Mouse (Mus musculus): ENCODE results near the gene Hexa. TPM values are rescaled to one million over a fixed set of nuclear protein-coding genes. Genes with fewer than 3 reads are reported as not detected.
A peak's percentile ranks its signal among the peaks of the same experiment; 100 is the strongest.

The Hexa gene
- polyA plus RNA-seq, 1 experiment from 2014 or later = 179 TPM

- WGBS = 89% methylated on average over 2 of the region's 2 CpGs
- no peak overlapping the region for H3K4me2 ChIP-seq (ENCODE audit: low read depth, low read length)
- no peaks in the 10 kb centered on the region for H3K27me3 ChIP-seq (replicated peaks; ENCODE audit: control insufficient read depth, insufficient read depth, low read length)
- H3K9me3 ChIP-seq (ENCODE audit: control insufficient read depth, low read length) = no peaks in the 10 kb centered on the region
- H3K4me1 ChIP-seq (ENCODE audit: control insufficient read depth, insufficient read depth, low read length) = no peaks in the 10 kb centered on the region
- no peaks in the 10 kb centered on the region for H3K36me3 ChIP-seq (ENCODE audit: control insufficient read depth, insufficient read depth, low read length)
- no peak overlapping the region for H3K9ac ChIP-seq (ENCODE audit: low read depth, low read length)
- ATAC-seq = no peak
- H3K4me3 ChIP-seq (ENCODE audit: low read length) = no peak overlapping the region
- no peak overlapping the region for H3K27ac ChIP-seq (ENCODE audit: low read length)
Measured at GRCm38 (mm10) chr9:59528274-59528673, 11.1 kb upstream of the Hexa start.

GRCm38 (mm10) chr9:59531645-59532044 lies 7.7 kb upstream of the Hexa start:
- WGBS = 49% methylated on average over 5 of the region's 5 CpGs
- Histone ChIP-seq H3K9me3 (ENCODE audit: control insufficient read depth, low read length) (no peaks in the 10 kb centered on the region), H3K4me3 (ENCODE audit: low read length) (no peak overlapping the region), H3K4me2 (ENCODE audit: low read depth, low read length) (no peak overlapping the region), H3K9ac (ENCODE audit: low read depth, low read length) (no peak overlapping the region), H3K27ac (ENCODE audit: low read length) (no peak overlapping the region), H3K27me3 (replicated peaks; ENCODE audit: control insufficient read depth, insufficient read depth, low read length) (no peaks in the 10 kb centered on the region), H3K4me1 (ENCODE audit: control insufficient read depth, insufficient read depth, low read length) (no peaks in the 10 kb centered on the region), H3K36me3 (ENCODE audit: control insufficient read depth, insufficient read depth, low read length) (no peaks in the 10 kb centered on the region)
- no peak for ATAC-seq

GRCm38 (mm10) chr9:59533422-59533821 lies 5.9 kb upstream of the Hexa start:
- Histone ChIP-seq H3K4me1 (ENCODE audit: control insufficient read depth, insufficient read depth, low read length) (no peaks in the 10 kb centered on the region), H3K27ac (ENCODE audit: low read length) (no peak overlapping the region), H3K4me2 (ENCODE audit: low read depth, low read length) (no peak overlapping the region), H3K36me3 (ENCODE audit: control insufficient read depth, insufficient read depth, low read length) (no peaks in the 10 kb centered on the region), H3K4me3 (ENCODE audit: low read length) (no peak overlapping the region), H3K27me3 (replicated peaks; ENCODE audit: control insufficient read depth, insufficient read depth, low read length) (no peaks in the 10 kb centered on the region), H3K9ac (ENCODE audit: low read depth, low read length) (no peak overlapping the region), H3K9me3 (ENCODE audit: control insufficient read depth, low read length) (no peaks in the 10 kb centered on the region)
- 68% methylated on average over 2 of the region's 2 CpGs for WGBS
- no peak for ATAC-seq

GRCm38 (mm10) chr9:59533889-59534288 lies 5.5 kb upstream of the Hexa start:
- 74% methylated on average over 4 of the region's 4 CpGs for WGBS
- no peak overlapping the region for H3K4me2 ChIP-seq (ENCODE audit: low read depth, low read length)
- H3K9me3 ChIP-seq (ENCODE audit: control insufficient read depth, low read length) = no peaks in the 10 kb centered on the region
- H3K4me3 ChIP-seq (ENCODE audit: low read length) = no peak overlapping the region
- H3K4me1 ChIP-seq (ENCODE audit: control insufficient read depth, insufficient read depth, low read length) = 0 out of 2 replicates have a peak, but pooled peaks cover under 1% of the 10 kb centered on the region
- no peaks in the 10 kb centered on the region for H3K27me3 ChIP-seq (replicated peaks; ENCODE audit: control insufficient read depth, insufficient read depth, low read length)
- H3K27ac ChIP-seq (ENCODE audit: low read length) = no peak overlapping the region
- H3K9ac ChIP-seq (ENCODE audit: low read depth, low read length) = no peak overlapping the region
- H3K36me3 ChIP-seq (ENCODE audit: control insufficient read depth, insufficient read depth, low read length) = no peaks in the 10 kb centered on the region
- ATAC-seq = no peak

- no peak overlapping the region for H3K27ac ChIP-seq (ENCODE audit: low read length)
- H3K4me1 ChIP-seq (ENCODE audit: control insufficient read depth, insufficient read depth, low read length) = peaks cover 11% of the 10 kb centered on the region
- WGBS = 68% methylated on average over 3 of the region's 3 CpGs
- no peaks in the 10 kb centered on the region for H3K36me3 ChIP-seq (ENCODE audit: control insufficient read depth, insufficient read depth, low read length)
- no peaks in the 10 kb centered on the region for H3K27me3 ChIP-seq (replicated peaks; ENCODE audit: control insufficient read depth, insufficient read depth, low read length)
- H3K4me2 ChIP-seq (ENCODE audit: low read depth, low read length) = no peak overlapping the region
- no peak overlapping the region for H3K9ac ChIP-seq (ENCODE audit: low read depth, low read length)
- H3K9me3 ChIP-seq (ENCODE audit: control insufficient read depth, low read length) = no peaks in the 10 kb centered on the region
- H3K4me3 ChIP-seq (ENCODE audit: low read length) = no peak overlapping the region
- ATAC-seq = no peak
Measured at GRCm38 (mm10) chr9:59537651-59538050, 1.7 kb upstream of the Hexa start.

- ATAC-seq = 0 out of 2 replicates have a peak, but pooled peaks have one; percentile 47
- WGBS = 54% methylated on average over 6 of the region's 6 CpGs
- no peaks in the 10 kb centered on the region for H3K36me3 ChIP-seq (ENCODE audit: control insufficient read depth, insufficient read depth, low read length)
- peaks cover 16% of the 10 kb centered on the region for H3K4me1 ChIP-seq (ENCODE audit: control insufficient read depth, insufficient read depth, low read length)
- no peak overlapping the region for H3K27ac ChIP-seq (ENCODE audit: low read length)
- no peak overlapping the region for H3K9ac ChIP-seq (ENCODE audit: low read depth, low read length)
- peak overlapping the region; percentile 5 for H3K4me3 ChIP-seq (ENCODE audit: low read length)
- H3K27me3 ChIP-seq (replicated peaks; ENCODE audit: control insufficient read depth, insufficient read depth, low read length) = no peaks in the 10 kb centered on the region
- H3K4me2 ChIP-seq (ENCODE audit: low read depth, low read length) = peak overlapping the region; percentile 39
- H3K9me3 ChIP-seq (ENCODE audit: control insufficient read depth, low read length) = no peaks in the 10 kb centered on the region
Measured at GRCm38 (mm10) chr9:59541617-59542016, 2.3 kb downstream of the Hexa start.

- no peak overlapping the region for H3K9ac ChIP-seq (ENCODE audit: low read depth, low read length)
- H3K27ac ChIP-seq (ENCODE audit: low read length) = no peak overlapping the region
- ATAC-seq = no peak
- no peaks in the 10 kb centered on the region for H3K27me3 ChIP-seq (replicated peaks; ENCODE audit: control insufficient read depth, insufficient read depth, low read length)
- H3K4me2 ChIP-seq (ENCODE audit: low read depth, low read length) = 0 out of 2 replicates have a peak overlapping the region, but pooled peaks have one; percentile 3
- no peaks in the 10 kb centered on the region for H3K36me3 ChIP-seq (ENCODE audit: control insufficient read depth, insufficient read depth, low read length)
- H3K9me3 ChIP-seq (ENCODE audit: control insufficient read depth, low read length) = no peaks in the 10 kb centered on the region
- H3K4me1 ChIP-seq (ENCODE audit: control insufficient read depth, insufficient read depth, low read length) = peaks cover 16% of the 10 kb centered on the region
- no peak overlapping the region for H3K4me3 ChIP-seq (ENCODE audit: low read length)
Measured at GRCm38 (mm10) chr9:59542766-59543324, 3.5 kb downstream of the Hexa start.

- H3K27me3 ChIP-seq (replicated peaks; ENCODE audit: control insufficient read depth, insufficient read depth, low read length) = no peaks in the 10 kb centered on the region
- 78% methylated on average over 5 of the region's 5 CpGs for WGBS
- no peak overlapping the region for H3K9ac ChIP-seq (ENCODE audit: low read depth, low read length)
- H3K36me3 ChIP-seq (ENCODE audit: control insufficient read depth, insufficient read depth, low read length) = no peaks in the 10 kb centered on the region
- H3K4me1 ChIP-seq (ENCODE audit: control insufficient read depth, insufficient read depth, low read length) = peaks cover 13% of the 10 kb centered on the region
- H3K4me3 ChIP-seq (ENCODE audit: low read length) = no peak overlapping the region
- no peak for ATAC-seq
- H3K4me2 ChIP-seq (ENCODE audit: low read depth, low read length) = no peak overlapping the region
- H3K9me3 ChIP-seq (ENCODE audit: control insufficient read depth, low read length) = no peaks in the 10 kb centered on the region
- no peak overlapping the region for H3K27ac ChIP-seq (ENCODE audit: low read length)
Measured at GRCm38 (mm10) chr9:59544739-59545138, 5.4 kb downstream of the Hexa start.

GRCm38 (mm10) chr9:59547869-59548268 lies 8.5 kb downstream of the Hexa start:
- Histone ChIP-seq H3K4me2 (ENCODE audit: low read depth, low read length) (no peak overlapping the region), H3K4me1 (ENCODE audit: control insufficient read depth, insufficient read depth, low read length) (0 out of 2 replicates have a peak, but pooled peaks cover 2% of the 10 kb centered on the region), H3K27me3 (replicated peaks; ENCODE audit: control insufficient read depth, insufficient read depth, low read length) (no peaks in the 10 kb centered on the region), H3K9me3 (ENCODE audit: control insufficient read depth, low read length) (no peaks in the 10 kb centered on the region), H3K36me3 (ENCODE audit: control insufficient read depth, insufficient read depth, low read length) (peaks cover 4% of the 10 kb centered on the region; the same call in 1 of the 2 replicates), H3K4me3 (ENCODE audit: low read length) (no peak overlapping the region), H3K9ac (ENCODE audit: low read depth, low read length) (no peak overlapping the region), H3K27ac (ENCODE audit: low read length) (no peak overlapping the region)
- no peak for ATAC-seq
- 84% methylated on average over 1 of the region's 1 CpGs for WGBS

- no peak for ATAC-seq
- no peaks in the 10 kb centered on the region for H3K9me3 ChIP-seq (ENCODE audit: control insufficient read depth, low read length)
- no peak overlapping the region for H3K9ac ChIP-seq (ENCODE audit: low read depth, low read length)
- 59% methylated on average over 2 of the region's 2 CpGs for WGBS
- peaks cover 4% of the 10 kb centered on the region; the same call in 1 of the 2 replicates for H3K36me3 ChIP-seq (ENCODE audit: control insufficient read depth, insufficient read depth, low read length)
- no peaks in the 10 kb centered on the region for H3K4me1 ChIP-seq (ENCODE audit: control insufficient read depth, insufficient read depth, low read length)
- H3K4me2 ChIP-seq (ENCODE audit: low read depth, low read length) = no peak overlapping the region
- H3K4me3 ChIP-seq (ENCODE audit: low read length) = no peak overlapping the region
- no peaks in the 10 kb centered on the region for H3K27me3 ChIP-seq (replicated peaks; ENCODE audit: control insufficient read depth, insufficient read depth, low read length)
- no peak overlapping the region for H3K27ac ChIP-seq (ENCODE audit: low read length)
Measured at GRCm38 (mm10) chr9:59548961-59549487, 9.7 kb downstream of the Hexa start.
